Mouse (Mus musculus) embryonic fibroblast, embryonic 13.5 days (primary cell): ENCODE data around the gene Dock4.

Experiments used
- CTCF ChIP-seq: IDR thresholded peaks from 2 replicates; pipeline ENCODE4 v1.5.1; 2011; ENCODE audit warnings: mild to moderate bottlenecking, control low read depth, low read length, moderate library complexity, borderline replicate concordance; ENCODE audit not compliant: insufficient read depth
- POLR2A ChIP-seq: IDR thresholded peaks from 2 replicates; pipeline ENCODE4 v1.6.1; 2011; ENCODE audit warnings: low read depth, mild to moderate bottlenecking, control low read depth, low read length, moderate library complexity

GRCm38 (mm10) chr12:40814659-40815363, 369.1 kb downstream of the Dock4 start:
- TF ChIP-seq CTCF, result no peak
- no peak for TF ChIP-seq POLR2A
